Mouse (Mus musculus): ENCODE results near the gene Ypel3. TPM values are rescaled to one million over a fixed set of nuclear protein-coding genes. Genes with fewer than 3 reads are reported as not detected.
"Not testable (repeated sequence)": the region's sequence is repeated elsewhere in the genome, so short reads cannot be mapped to it uniquely, and the experiment has no call there.

The Ypel3 gene
- polyA plus RNA-seq, 1 experiment = 181 TPM

GRCm38 (mm10) chr7:126767001-126767400 is 9.8 kb upstream of the Ypel3 start:
- TF ChIP-seq POLR2A (IDR thresholded peaks at IDR 0.05; ENCODE audit: borderline replicate concordance, extremely low read depth, insufficient read depth, insufficient read length, poor library complexity, severe bottlenecking) (no peak), CTCF (IDR thresholded peaks at IDR 0.05; ENCODE audit: borderline replicate concordance, extremely low read depth, insufficient read depth, insufficient read length) (no peak)
- no peak for DNase-seq (ENCODE audit: low read depth)

- no peak for DNase-seq (ENCODE audit: low read depth)
- TF ChIP-seq POLR2A (IDR thresholded peaks at IDR 0.05; ENCODE audit: borderline replicate concordance, extremely low read depth, insufficient read depth, insufficient read length, poor library complexity, severe bottlenecking) = no peak
- TF ChIP-seq CTCF (IDR thresholded peaks at IDR 0.05; ENCODE audit: borderline replicate concordance, extremely low read depth, insufficient read depth, insufficient read length) = no peak
These were observed 6.0 kb upstream of the Ypel3 start for GRCm38 (mm10) chr7:126770784-126771183.

GRCm38 (mm10) chr7:126773351-126773750 is 3.4 kb upstream of the Ypel3 start:
- TF ChIP-seq CTCF (IDR thresholded peaks at IDR 0.05; ENCODE audit: borderline replicate concordance, extremely low read depth, insufficient read depth, insufficient read length) (no peak), POLR2A (IDR thresholded peaks at IDR 0.05; ENCODE audit: borderline replicate concordance, extremely low read depth, insufficient read depth, insufficient read length, poor library complexity, severe bottlenecking) (no peak)
- no peak for DNase-seq (ENCODE audit: low read depth)

- no peak for DNase-seq (ENCODE audit: low read depth)
- TF ChIP-seq CTCF (IDR thresholded peaks at IDR 0.05; ENCODE audit: borderline replicate concordance, extremely low read depth, insufficient read depth, insufficient read length) (no peak), POLR2A (IDR thresholded peaks at IDR 0.05; ENCODE audit: borderline replicate concordance, extremely low read depth, insufficient read depth, insufficient read length, poor library complexity, severe bottlenecking) (no peak)
These were observed 2.3 kb upstream of the Ypel3 start for GRCm38 (mm10) chr7:126774463-126774862.

- DNase-seq (ENCODE audit: low read depth) = no peak
- TF ChIP-seq CTCF (IDR thresholded peaks at IDR 0.05; ENCODE audit: borderline replicate concordance, extremely low read depth, insufficient read depth, insufficient read length) = no peak; the same call in 1 of the 2 replicates
- TF ChIP-seq POLR2A (IDR thresholded peaks at IDR 0.05; ENCODE audit: borderline replicate concordance, extremely low read depth, insufficient read depth, insufficient read length, poor library complexity, severe bottlenecking) = no peak
These were observed 1.4 kb upstream of the Ypel3 start for GRCm38 (mm10) chr7:126775185-126775977.

GRCm38 (mm10) chr7:126775978-126776234 is 849 bp upstream of the Ypel3 start:
- no peak for DNase-seq (ENCODE audit: low read depth)

GRCm38 (mm10) chr7:126777476-126777875 is 721 bp downstream of the Ypel3 start:
- DNase-seq (ENCODE audit: low read depth) = no peak

More at GRCm38 (mm10) chr7:126775978-126776234, 849 bp upstream of the Ypel3 start:
- TF ChIP-seq POLR2A (IDR thresholded peaks at IDR 0.05; ENCODE audit: borderline replicate concordance, extremely low read depth, insufficient read depth, insufficient read length, poor library complexity, severe bottlenecking) = no peak
- TF ChIP-seq CTCF (IDR thresholded peaks at IDR 0.05; ENCODE audit: borderline replicate concordance, extremely low read depth, insufficient read depth, insufficient read length) = no peak

GRCm38 (mm10) chr7:126778147-126778546 is 1.4 kb downstream of the Ypel3 start:
- no peak for DNase-seq (ENCODE audit: low read depth)
- TF ChIP-seq CTCF (IDR thresholded peaks at IDR 0.05; ENCODE audit: borderline replicate concordance, extremely low read depth, insufficient read depth, insufficient read length) (no peak), POLR2A (IDR thresholded peaks at IDR 0.05; ENCODE audit: borderline replicate concordance, extremely low read depth, insufficient read depth, insufficient read length, poor library complexity, severe bottlenecking) (no peak)

More at GRCm38 (mm10) chr7:126777476-126777875, 721 bp downstream of the Ypel3 start:
- TF ChIP-seq POLR2A (IDR thresholded peaks at IDR 0.05; ENCODE audit: borderline replicate concordance, extremely low read depth, insufficient read depth, insufficient read length, poor library complexity, severe bottlenecking) (no peak), CTCF (IDR thresholded peaks at IDR 0.05; ENCODE audit: borderline replicate concordance, extremely low read depth, insufficient read depth, insufficient read length) (no peak)

GRCm38 (mm10) chr7:126779101-126779500 is 2.3 kb downstream of the Ypel3 start:
- DNase-seq (ENCODE audit: low read depth) = not testable (repeated sequence)

GRCm38 (mm10) chr7:126779983-126780970 is 3.5 kb downstream of the Ypel3 start:
- TF ChIP-seq POLR2A (IDR thresholded peaks at IDR 0.05; ENCODE audit: borderline replicate concordance, extremely low read depth, insufficient read depth, insufficient read length, poor library complexity, severe bottlenecking) = no peak
- TF ChIP-seq CTCF (IDR thresholded peaks at IDR 0.05; ENCODE audit: borderline replicate concordance, extremely low read depth, insufficient read depth, insufficient read length) = peak; percentile 95
- DNase-seq (ENCODE audit: low read depth) = peak; percentile 97

GRCm38 (mm10) chr7:126780971-126781635 is 4.3 kb downstream of the Ypel3 start, which contains the start of gene Tbx6:
TSS of gene Tbx6 (plus strand) at chr7:126781483.
- no peak for DNase-seq (ENCODE audit: low read depth)

More at GRCm38 (mm10) chr7:126780971-126781635, 4.3 kb downstream of the Ypel3 start, which contains the start of gene Tbx6:
- TF ChIP-seq POLR2A (IDR thresholded peaks at IDR 0.05; ENCODE audit: borderline replicate concordance, extremely low read depth, insufficient read depth, insufficient read length, poor library complexity, severe bottlenecking) (no peak), CTCF (IDR thresholded peaks at IDR 0.05; ENCODE audit: borderline replicate concordance, extremely low read depth, insufficient read depth, insufficient read length) (no peak)

Data from brain, embryonic 14.5 days (tissue).